Mouse (Mus musculus) limb, embryonic 10.5 days (tissue): ENCODE data around the gene Slc25a33. TPM values are rescaled to one million over a fixed set of nuclear protein-coding genes. Genes with fewer than 3 reads are reported as not detected.

Experiments used
- microRNA-seq: library from miRNA; unstranded; fragments of <30 nt; microRNA quantifications from one replicate; pipeline ENCODE4, GENCODE M21; 2017
- polyA plus RNA-seq: library from polyadenylated mRNA; unstranded; fragments of >200 nt; fragmentation: Nextera tagmentation; extraction: Ambion mirVana; gene quantifications from 2 replicates; pipeline ENCODE4 v1.2.1, GENCODE M21; 2016

Slc25a33 gene
- polyA plus RNA-seq, 1 experiment from 2014 or later = 24.5 TPM

Small RNAs within 50 kb of the gene (microRNA-seq; reads per million reads assigned to microRNA genes)
- not detected for gene Gm47301

Other genes with a start within 250 kb of the Slc25a33 start
- 34.8 and 41.2 TPM in 2 replicates for gene Clstn1, start 187.8 kb downstream of the Slc25a33 start, polyA plus RNA-seq
- gene Pik3cd, start 71.7 kb downstream of the Slc25a33 start, polyA plus RNA-seq = 2.7 and 3.4 TPM in 2 replicates
- gene Tmem201, start 36.2 kb downstream of the Slc25a33 start, polyA plus RNA-seq = 50.7 and 52.1 TPM in 2 replicates
- gene Spsb1, start 180.8 kb upstream of the Slc25a33 start, polyA plus RNA-seq = 13.7 and 18.8 TPM in 2 replicates
- gene H6pd, start 234.7 kb upstream of the Slc25a33 start, polyA plus RNA-seq = 4.5 and 5.6 TPM in 2 replicates